Mouse (Mus musculus): ENCODE measurements around the gene Tbc1d22a.

DNA sequence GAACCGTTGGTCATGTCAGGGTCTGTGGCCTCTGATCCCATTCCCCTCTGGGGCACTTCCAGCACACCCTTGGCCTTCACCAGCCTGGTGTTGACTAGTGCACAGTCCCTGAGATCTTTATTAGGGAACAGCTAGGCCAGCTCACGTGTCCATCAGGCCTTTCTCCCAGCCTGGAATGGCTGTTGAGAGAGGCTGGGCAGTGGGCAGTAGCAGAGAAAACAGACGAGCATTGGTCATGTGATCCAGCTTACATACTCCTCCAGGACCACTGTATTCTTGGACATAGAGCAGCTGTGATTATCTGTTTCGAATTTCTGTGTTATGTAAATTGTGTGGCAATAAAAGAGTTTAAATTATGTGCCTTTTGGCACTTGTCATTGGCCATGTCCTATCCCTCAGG, 65.9 kb downstream of the Tbc1d22a start:
- TF ChIP-seq CTCF (IDR thresholded peaks at IDR 0.05; ENCODE audit: low read depth) (no peak), EP300 (optimal IDR thresholded peaks at IDR 0.05) (no peak)
